Mouse (Mus musculus) intestine, embryonic 15.5 days (tissue): ENCODE data around the gene Snd1. TPM values are rescaled to one million over a fixed set of nuclear protein-coding genes. Genes with fewer than 3 reads are reported as not detected.

ENCODE experiments used
- ATAC-seq: fragments of 200-750 bp; cut with Nextera tagmentation; 2 replicates; pipeline ENCODE4 v1.8.0; 2017; ENCODE audit warnings: moderate TSS enrichment, moderate library complexity
- H3K27ac ChIP-seq: fragments of 300-500 bp; sonication (generic); 2 replicates; pipeline ENCODE4 v1.5.1; 2015; ENCODE audit warnings: mild to moderate bottlenecking, inconsistent platforms
- H3K27me3 ChIP-seq: fragments of 300-500 bp; sonication (generic); replicated peaks from 2 replicates; pipeline ENCODE4 v1.6.1; 2015; ENCODE audit warnings: inconsistent platforms
- H3K36me3 ChIP-seq: fragments of 300-500 bp; sonication (generic); 2 replicates; pipeline ENCODE4 v1.6.1; 2015; ENCODE audit warnings: inconsistent platforms
- H3K4me1 ChIP-seq: fragments of 300-500 bp; sonication (generic); replicated peaks from 2 replicates; pipeline ENCODE4 v1.6.1; 2015; ENCODE audit warnings: inconsistent platforms
- H3K4me2 ChIP-seq: fragments of 300-500 bp; sonication (generic); replicated peaks from 2 replicates; pipeline ENCODE4 v1.6.1; 2015; ENCODE audit warnings: mild to moderate bottlenecking, inconsistent platforms
- H3K4me3 ChIP-seq: fragments of 300-500 bp; sonication (generic); replicated peaks from 2 replicates; pipeline ENCODE4 v1.5.1; 2015; ENCODE audit warnings: inconsistent platforms
- H3K9ac ChIP-seq: fragments of 300-500 bp; sonication (generic); 2 replicates; pipeline ENCODE4 v1.6.1; 2015; ENCODE audit warnings: inconsistent platforms
- H3K9me3 ChIP-seq: fragments of 300-500 bp; sonication (generic); 2 replicates; pipeline ENCODE4 v1.6.1; 2016; ENCODE audit warnings: inconsistent platforms
- WGBS: fragments of 180-500 bp; shearing (Covaris S2); methylation state at CpG from one replicate; pipeline ENCODE4 v1.1.7; 2015; 5-methylcytosine and 5-hydroxymethylcytosine counted together
- polyA plus RNA-seq: library from polyadenylated mRNA; unstranded; fragments of >200 nt; fragmentation: Nextera tagmentation; extraction: Ambion mirVana; gene quantifications from 2 replicates; pipeline ENCODE4 v1.2.1, GENCODE M21; 2015

Snd1 gene
- polyA plus RNA-seq, 1 experiment from 2014 or later, result 128 TPM

GRCm38 (mm10) chr6:28814895-28815294 lies 340.0 kb downstream of the Snd1 start:
- Histone ChIP-seq H3K4me1 (no peaks in the 10 kb centered on the region), H3K9ac (no peak overlapping the region), H3K4me2 (no peak overlapping the region), H3K9me3 (no peaks in the 10 kb centered on the region), H3K27me3 (no peaks in the 10 kb centered on the region), H3K36me3 (no peaks in the 10 kb centered on the region), H3K27ac (no peak overlapping the region), H3K4me3 (no peak overlapping the region)
- ATAC-seq, result no peak
- 73% methylated on average over 2 of the region's 2 CpGs for WGBS

- no peaks in the 10 kb centered on the region for H3K27me3 ChIP-seq
- H3K4me3 ChIP-seq, result no peak overlapping the region
- H3K9ac ChIP-seq, result no peak overlapping the region
- ATAC-seq, result no peak
- 56% methylated on average over 9 of the region's 9 CpGs for WGBS
- H3K4me1 ChIP-seq, result no peaks in the 10 kb centered on the region
- H3K4me2 ChIP-seq, result no peak overlapping the region
- no peaks in the 10 kb centered on the region for H3K9me3 ChIP-seq
- H3K36me3 ChIP-seq, result no peaks in the 10 kb centered on the region
- no peak overlapping the region for H3K27ac ChIP-seq
Observed at GRCm38 (mm10) chr6:28817039-28817438, 342.1 kb downstream of the Snd1 start.

- H3K4me1 ChIP-seq, result no peaks in the 10 kb centered on the region
- no peak for ATAC-seq
- no peaks in the 10 kb centered on the region for H3K27me3 ChIP-seq
- H3K4me3 ChIP-seq, result no peak overlapping the region
- H3K4me2 ChIP-seq, result no peak overlapping the region
- WGBS, result 68% methylated on average over 13 of the region's 13 CpGs
- H3K9ac ChIP-seq, result no peak overlapping the region
- no peaks in the 10 kb centered on the region for H3K9me3 ChIP-seq
- H3K36me3 ChIP-seq, result no peaks in the 10 kb centered on the region
- no peak overlapping the region for H3K27ac ChIP-seq
Observed at GRCm38 (mm10) chr6:28819509-28820358, 344.8 kb downstream of the Snd1 start.

- H3K27ac ChIP-seq, result no peak overlapping the region
- H3K36me3 ChIP-seq, result no peaks in the 10 kb centered on the region
- ATAC-seq, result no peak
- H3K4me3 ChIP-seq, result no peak overlapping the region
- H3K9me3 ChIP-seq, result no peaks in the 10 kb centered on the region
- H3K4me1 ChIP-seq, result no peaks in the 10 kb centered on the region; the same call in 1 of the 2 replicates
- no peak overlapping the region for H3K4me2 ChIP-seq
- 70% methylated on average over 3 of the region's 3 CpGs for WGBS
- no peaks in the 10 kb centered on the region for H3K27me3 ChIP-seq
- H3K9ac ChIP-seq, result no peak overlapping the region
Observed at GRCm38 (mm10) chr6:28822296-28822695, 347.4 kb downstream of the Snd1 start.

GRCm38 (mm10) chr6:28823375-28823774 lies 348.4 kb downstream of the Snd1 start:
- no peaks in the 10 kb centered on the region for H3K27me3 ChIP-seq

GRCm38 (mm10) chr6:28823802-28824201 lies 348.9 kb downstream of the Snd1 start:
- Histone ChIP-seq H3K4me2 (no peak overlapping the region), H3K27me3 (no peaks in the 10 kb centered on the region), H3K9me3 (no peaks in the 10 kb centered on the region), H3K27ac (no peak overlapping the region), H3K4me1 (peaks cover 4% of the 10 kb centered on the region; the same call in 1 of the 2 replicates), H3K36me3 (no peaks in the 10 kb centered on the region), H3K4me3 (no peak overlapping the region), H3K9ac (no peak overlapping the region)
- ATAC-seq, result no peak
- WGBS, result 90% methylated on average over 5 of the region's 5 CpGs

More at GRCm38 (mm10) chr6:28823375-28823774, 348.4 kb downstream of the Snd1 start:
- no peak overlapping the region for H3K4me3 ChIP-seq
- no peak overlapping the region for H3K4me2 ChIP-seq
- H3K27ac ChIP-seq, result no peak overlapping the region
- ATAC-seq, result no peak
- no peak overlapping the region for H3K9ac ChIP-seq
- WGBS, result 89% methylated on average over 3 of the region's 3 CpGs
- peaks cover 2% of the 10 kb centered on the region; the same call in 1 of the 2 replicates for H3K4me1 ChIP-seq
- no peaks in the 10 kb centered on the region for H3K36me3 ChIP-seq
- H3K9me3 ChIP-seq, result no peaks in the 10 kb centered on the region

GRCm38 (mm10) chr6:28825894-28826293 lies 351.0 kb downstream of the Snd1 start:
- no peak for ATAC-seq
- no peaks in the 10 kb centered on the region for H3K9me3 ChIP-seq
- H3K27me3 ChIP-seq, result peaks cover 3% of the 10 kb centered on the region
- no peak overlapping the region for H3K27ac ChIP-seq
- H3K9ac ChIP-seq, result no peak overlapping the region
- peaks cover 5% of the 10 kb centered on the region; the same call in 1 of the 2 replicates for H3K4me1 ChIP-seq
- H3K36me3 ChIP-seq, result no peaks in the 10 kb centered on the region
- H3K4me3 ChIP-seq, result no peak overlapping the region
- H3K4me2 ChIP-seq, result no peak overlapping the region
- 80% methylated on average over 3 of the region's 3 CpGs for WGBS

GRCm38 (mm10) chr6:28826689-28827389 lies 351.9 kb downstream of the Snd1 start:
- Histone ChIP-seq H3K9ac (no peak overlapping the region), H3K27ac (no peak overlapping the region), H3K4me2 (no peak overlapping the region), H3K9me3 (no peaks in the 10 kb centered on the region), H3K27me3 (peaks cover 10% of the 10 kb centered on the region), H3K36me3 (no peaks in the 10 kb centered on the region), H3K4me3 (no peak overlapping the region), H3K4me1 (peaks cover 11% of the 10 kb centered on the region)
- ATAC-seq, result no peak
- WGBS, result 69% methylated on average over 9 of the region's 9 CpGs

GRCm38 (mm10) chr6:28827565-28827964 lies 352.6 kb downstream of the Snd1 start:
- H3K4me1 ChIP-seq, result peaks cover 14% of the 10 kb centered on the region
- no peak overlapping the region for H3K4me2 ChIP-seq
- H3K27me3 ChIP-seq, result peaks cover 10% of the 10 kb centered on the region
- 49% methylated on average over 3 of the region's 3 CpGs for WGBS
- no peaks in the 10 kb centered on the region for H3K36me3 ChIP-seq
- H3K4me3 ChIP-seq, result no peak overlapping the region
- no peak for ATAC-seq
- no peaks in the 10 kb centered on the region for H3K9me3 ChIP-seq
- no peak overlapping the region for H3K27ac ChIP-seq
- H3K9ac ChIP-seq, result no peak overlapping the region

- Histone ChIP-seq H3K4me2 (no peak overlapping the region), H3K4me1 (peaks cover 17% of the 10 kb centered on the region), H3K4me3 (no peak overlapping the region), H3K27me3 (peaks cover 10% of the 10 kb centered on the region), H3K36me3 (no peaks in the 10 kb centered on the region), H3K9ac (no peak overlapping the region), H3K9me3 (no peaks in the 10 kb centered on the region), H3K27ac (no peak overlapping the region)
- 0 out of 2 replicates have a peak, but pooled peaks have one; percentile 36 for ATAC-seq
- 30% methylated on average over 6 of the region's 6 CpGs for WGBS
Observed at GRCm38 (mm10) chr6:28828593-28828992, 353.7 kb downstream of the Snd1 start.

GRCm38 (mm10) chr6:28830306-28830705 lies 355.4 kb downstream of the Snd1 start:
- Histone ChIP-seq H3K27ac (no peak overlapping the region), H3K4me3 (no peak overlapping the region), H3K4me2 (no peak overlapping the region), H3K9ac (no peak overlapping the region), H3K9me3 (no peaks in the 10 kb centered on the region), H3K4me1 (peaks cover 21% of the 10 kb centered on the region), H3K36me3 (no peaks in the 10 kb centered on the region), H3K27me3 (peaks cover 12% of the 10 kb centered on the region)
- ATAC-seq, result no peak
- 95% methylated on average over 12 of the region's 12 CpGs for WGBS

- Histone ChIP-seq H3K4me3 (peak within 1 kb of the TSS; percentile 61), H3K9me3 (no peaks in the 10 kb centered on the region), H3K4me1 (peaks cover 21% of the 10 kb centered on the region), H3K36me3 (no peaks in the 10 kb centered on the region), H3K4me2 (peak within 1 kb of the TSS; percentile 100), H3K27ac (no peak within 1 kb of the TSS), H3K27me3 (peaks cover 12% of the 10 kb centered on the region), H3K9ac (peak within 1 kb of the TSS; percentile 59)
- no peak for ATAC-seq
- 54% methylated on average over 27 of the region's 27 CpGs for WGBS
Observed at GRCm38 (mm10) chr6:28831011-28831853, 356.3 kb downstream of the Snd1 start, which contains the start of gene Lrrc4. Gene Lrrc4 (minus strand): TSS chr6:28831747.
